1 mouse cellular context compared by ENCODE assay signal in genomic region chr7:139212754-139213745, GRCm38 (mm10).
A peak's percentile ranks its signal among the peaks of the same experiment; 100 is the strongest.
TF ChIP-seq lines count a peak whose summit lies in the region.

Gene Lrrc27 (plus strand): TSS chr7:139212988.
Gene Stk32c (minus strand): TSS chr7:139213307.

TF ChIP-seq in MEL, 35 proteins besides CTCF, POLR2A, EP300 and RAD21 (continued from another document):
- TF ChIP-seq NRF1 (IDR thresholded peaks at IDR 0.05; ENCODE audit: insufficient read depth, low read depth, low read length, poor library complexity, severe bottlenecking): peak; percentile 80
- TF ChIP-seq ETS1 (IDR thresholded peaks at IDR 0.05; ENCODE audit: low read depth, low read length): peak; percentile 28; the same call in 1 of the 2 replicates
- TF ChIP-seq UBTF (IDR thresholded peaks at IDR 0.05; ENCODE audit: borderline replicate concordance, insufficient read depth, low read depth, low read length): no peak
- TF ChIP-seq MYB (IDR thresholded peaks at IDR 0.05; ENCODE audit: low read depth, low read length): no peak
- peak; percentile 74; the same call in 1 of the 2 replicates for TF ChIP-seq POLR2AphosphoS2 (IDR thresholded peaks at IDR 0.05; ENCODE audit: low read length)
- peak; percentile 76 for TF ChIP-seq ELF1 (IDR thresholded peaks at IDR 0.05; ENCODE audit: low read depth, low read length)
- TF ChIP-seq MYC (IDR thresholded peaks at IDR 0.05; ENCODE audit: low read depth, low read length): no peak
- 0 out of 2 replicates have a peak, but pooled peaks have one; percentile 49 for TF ChIP-seq MAX (IDR thresholded peaks at IDR 0.05; ENCODE audit: low read length)
- no peak for TF ChIP-seq JUND (IDR thresholded peaks at IDR 0.05; ENCODE audit: low read depth, low read length)
- no peak for TF ChIP-seq MEF2A (IDR thresholded peaks at IDR 0.05; ENCODE audit: extremely low read depth, insufficient replicate concordance, low read depth, low read length, poor library complexity, severe bottlenecking)
- TF ChIP-seq GABPA (IDR thresholded peaks at IDR 0.05; ENCODE audit: low read depth, low read length): no peak
